Mouse (Mus musculus) neural tube, embryonic 14.5 days (tissue): ENCODE results near the gene Cnpy1. TPM values are rescaled to one million over a fixed set of nuclear protein-coding genes. Genes with fewer than 3 reads are reported as not detected.

Source experiments
- ATAC-seq: fragments of 200-750 bp; cut with Nextera tagmentation; 2 replicates; pipeline ENCODE4 v1.8.0; 2017; ENCODE audit warnings: low read depth, mild to moderate bottlenecking, moderate TSS enrichment, moderate library complexity
- H3K27ac ChIP-seq: fragments of 300-500 bp; sonication (generic); 2 replicates; pipeline ENCODE4 v1.5.1; 2014; ENCODE audit warnings: low read depth, mild to moderate bottlenecking, control low read depth, low read length, moderate library complexity, mixed read lengths
- H3K27me3 ChIP-seq: fragments of 300-500 bp; sonication (generic); 2 replicates; pipeline ENCODE4 v1.6.1; 2014; ENCODE audit warnings: low read length; ENCODE audit not compliant: control insufficient read depth, insufficient read depth
- H3K36me3 ChIP-seq: fragments of 300-500 bp; sonication (generic); 2 replicates; pipeline ENCODE4 v1.6.1; 2014; ENCODE audit warnings: low read length, mixed read lengths; ENCODE audit not compliant: control insufficient read depth, insufficient read depth
- H3K4me1 ChIP-seq: fragments of 300-500 bp; sonication (generic); 2 replicates; pipeline ENCODE4 v1.6.1; 2014; ENCODE audit warnings: low read length; ENCODE audit not compliant: control insufficient read depth, insufficient read depth
- H3K4me2 ChIP-seq: fragments of 300-500 bp; sonication (generic); 2 replicates; pipeline ENCODE4 v1.6.1; 2014; ENCODE audit warnings: mild to moderate bottlenecking, low read depth, low read length, control low read depth
- H3K4me3 ChIP-seq: fragments of 300-500 bp; sonication (generic); 2 replicates; pipeline ENCODE4 v1.5.1; 2014; ENCODE audit warnings: low read depth, low read length, control low read depth, mixed read lengths
- H3K9ac ChIP-seq: fragments of 300-500 bp; sonication (generic); replicated peaks from 2 replicates; pipeline ENCODE4 v1.6.1; 2014; ENCODE audit warnings: low read depth, mild to moderate bottlenecking, control low read depth, low read length, mixed read lengths
- H3K9me3 ChIP-seq: fragments of 300-500 bp; sonication (generic); 2 replicates; pipeline ENCODE4 v1.6.1; 2016; ENCODE audit warnings: low read length; ENCODE audit not compliant: control insufficient read depth
- WGBS: fragments of 180-500 bp; shearing (Covaris S2); extraction: QIAGEN DNeasy Blood & Tissue Kit; methylation state at CpG from one replicate; pipeline ENCODE4 v1.1.7; 2014; 5-methylcytosine and 5-hydroxymethylcytosine counted together
- polyA plus RNA-seq: library from polyadenylated mRNA; unstranded; fragments of >200 nt; fragmentation: Nextera tagmentation; extraction: Ambion mirVana; gene quantifications from 2 replicates; pipeline ENCODE4 v1.2.1, GENCODE M21; 2014

Gene Cnpy1
- polyA plus RNA-seq, 1 experiment from 2014 or later = 0.66 TPM

GRCm38 (mm10) chr5:28267576-28267975 lies 22.0 kb upstream of the Cnpy1 start:
- Histone ChIP-seq H3K4me1 (no peaks in the 10 kb centered on the region), H3K9ac (no peak overlapping the region), H3K4me2 (no peak overlapping the region), H3K27me3 (no peaks in the 10 kb centered on the region), H3K36me3 (no peaks in the 10 kb centered on the region), H3K9me3 (no peaks in the 10 kb centered on the region), H3K27ac (no peak overlapping the region), H3K4me3 (no peak overlapping the region)
- ATAC-seq = no peak
- 46% methylated on average over 2 of the region's 2 CpGs for WGBS

- no peaks in the 10 kb centered on the region for H3K9me3 ChIP-seq
- no peaks in the 10 kb centered on the region for H3K4me1 ChIP-seq
- H3K4me3 ChIP-seq = no peak overlapping the region
- no peaks in the 10 kb centered on the region for H3K27me3 ChIP-seq
- ATAC-seq = no peak
- no peaks in the 10 kb centered on the region for H3K36me3 ChIP-seq
- H3K27ac ChIP-seq = no peak overlapping the region
- no peak overlapping the region for H3K9ac ChIP-seq
- no peak overlapping the region for H3K4me2 ChIP-seq
Measured at GRCm38 (mm10) chr5:28265653-28266052, 20.0 kb upstream of the Cnpy1 start.

- H3K9me3 ChIP-seq = no peaks in the 10 kb centered on the region
- no peak overlapping the region for H3K4me2 ChIP-seq
- H3K4me3 ChIP-seq = no peak overlapping the region
- H3K9ac ChIP-seq = no peak overlapping the region
- 27% methylated on average over 1 of the region's 1 CpGs for WGBS
- H3K4me1 ChIP-seq = no peaks in the 10 kb centered on the region
- H3K36me3 ChIP-seq = no peaks in the 10 kb centered on the region
- no peaks in the 10 kb centered on the region for H3K27me3 ChIP-seq
- no peak for ATAC-seq
- no peak overlapping the region for H3K27ac ChIP-seq
Measured at GRCm38 (mm10) chr5:28263852-28264251, 18.2 kb upstream of the Cnpy1 start.

GRCm38 (mm10) chr5:28262070-28262469 lies 16.5 kb upstream of the Cnpy1 start:
- Histone ChIP-seq H3K9me3 (no peaks in the 10 kb centered on the region), H3K4me3 (no peak overlapping the region), H3K4me1 (no peaks in the 10 kb centered on the region), H3K4me2 (no peak overlapping the region), H3K9ac (no peak overlapping the region), H3K27me3 (no peaks in the 10 kb centered on the region), H3K27ac (no peak overlapping the region), H3K36me3 (no peaks in the 10 kb centered on the region)
- ATAC-seq = no peak
- 92% methylated on average over 5 of the region's 5 CpGs for WGBS

GRCm38 (mm10) chr5:28259939-28260338 lies 14.3 kb upstream of the Cnpy1 start:
- ATAC-seq = no peak
- 88% methylated on average over 1 of the region's 1 CpGs for WGBS
- no peak overlapping the region for H3K4me3 ChIP-seq

GRCm38 (mm10) chr5:28259385-28259784 lies 13.8 kb upstream of the Cnpy1 start:
- ATAC-seq = no peak
- H3K9ac ChIP-seq = no peak overlapping the region
- WGBS = 64% methylated on average over 1 of the region's 1 CpGs
- H3K27ac ChIP-seq = no peak overlapping the region
- no peaks in the 10 kb centered on the region for H3K4me1 ChIP-seq
- no peak overlapping the region for H3K4me3 ChIP-seq
- no peaks in the 10 kb centered on the region for H3K36me3 ChIP-seq
- H3K4me2 ChIP-seq = no peak overlapping the region
- H3K27me3 ChIP-seq = no peaks in the 10 kb centered on the region
- H3K9me3 ChIP-seq = no peaks in the 10 kb centered on the region

More at GRCm38 (mm10) chr5:28259939-28260338, 14.3 kb upstream of the Cnpy1 start:
- H3K9me3 ChIP-seq = no peaks in the 10 kb centered on the region
- H3K27me3 ChIP-seq = no peaks in the 10 kb centered on the region
- H3K27ac ChIP-seq = no peak overlapping the region
- no peaks in the 10 kb centered on the region for H3K4me1 ChIP-seq
- H3K9ac ChIP-seq = no peak overlapping the region
- H3K4me2 ChIP-seq = no peak overlapping the region
- H3K36me3 ChIP-seq = no peaks in the 10 kb centered on the region

GRCm38 (mm10) chr5:28257816-28258215 lies 12.2 kb upstream of the Cnpy1 start:
- H3K9ac ChIP-seq = no peak overlapping the region
- H3K4me3 ChIP-seq = no peak overlapping the region
- WGBS = 83% methylated on average over 4 of the region's 4 CpGs
- H3K27ac ChIP-seq = no peak overlapping the region
- ATAC-seq = no peak
- H3K4me1 ChIP-seq = no peaks in the 10 kb centered on the region
- no peaks in the 10 kb centered on the region for H3K9me3 ChIP-seq
- H3K4me2 ChIP-seq = no peak overlapping the region
- H3K27me3 ChIP-seq = no peaks in the 10 kb centered on the region
- no peaks in the 10 kb centered on the region for H3K36me3 ChIP-seq

- H3K27me3 ChIP-seq = no peaks in the 10 kb centered on the region
- 0 out of 2 replicates have a peak, but pooled peaks cover 3% of the 10 kb centered on the region for H3K4me1 ChIP-seq
- H3K36me3 ChIP-seq = no peaks in the 10 kb centered on the region
- 84% methylated on average over 4 of the region's 4 CpGs for WGBS
- no peak overlapping the region for H3K4me2 ChIP-seq
- ATAC-seq = no peak
- H3K9me3 ChIP-seq = no peaks in the 10 kb centered on the region
- H3K9ac ChIP-seq = no peak overlapping the region
- H3K27ac ChIP-seq = no peak overlapping the region
- no peak overlapping the region for H3K4me3 ChIP-seq
Measured at GRCm38 (mm10) chr5:28252999-28253398, 7.4 kb upstream of the Cnpy1 start.

- no peak overlapping the region for H3K27ac ChIP-seq
Measured at GRCm38 (mm10) chr5:28252260-28252659, 6.7 kb upstream of the Cnpy1 start.

More at GRCm38 (mm10) chr5:28252260-28252659, 6.7 kb upstream of the Cnpy1 start:
- ATAC-seq = no peak
- Histone ChIP-seq H3K9ac (no peak overlapping the region), H3K4me2 (no peak overlapping the region), H3K4me3 (no peak overlapping the region), H3K9me3 (no peaks in the 10 kb centered on the region), H3K27me3 (no peaks in the 10 kb centered on the region), H3K4me1 (0 out of 2 replicates have a peak, but pooled peaks cover 3% of the 10 kb centered on the region), H3K36me3 (no peaks in the 10 kb centered on the region)
- WGBS = 75% methylated on average over 4 of the region's 4 CpGs
